Mouse (Mus musculus) lung, embryonic 16.5 days (tissue): Measurements from ENCODE around the gene Psmd9. TPM values are rescaled to one million over a fixed set of nuclear protein-coding genes. Genes with fewer than 3 reads are reported as not detected.

ENCODE experiments used
- ATAC-seq: fragments of 200-750 bp; cut with Nextera tagmentation; 2 replicates; pipeline ENCODE4 v1.8.0; 2017; ENCODE audit warnings: low read depth, mild to moderate bottlenecking, moderate library complexity
- H3K27ac ChIP-seq: fragments of 300-500 bp; sonication (generic); 2 replicates; pipeline ENCODE4 v1.5.1; 2014; ENCODE audit warnings: mild to moderate bottlenecking, control low read depth, low read length
- H3K27me3 ChIP-seq: fragments of 300-500 bp; sonication (generic); 2 replicates; pipeline ENCODE4 v1.6.1; 2014; ENCODE audit warnings: low read depth, low read length, mixed read lengths; ENCODE audit not compliant: control insufficient read depth, insufficient read depth
- H3K36me3 ChIP-seq: fragments of 300-500 bp; sonication (generic); 2 replicates; pipeline ENCODE4 v1.6.1; 2014; ENCODE audit warnings: low read length; ENCODE audit not compliant: control insufficient read depth, insufficient read depth
- H3K4me1 ChIP-seq: fragments of 300-500 bp; sonication (generic); replicated peaks from 2 replicates; pipeline ENCODE4 v1.6.1; 2014; ENCODE audit warnings: low read length, mixed read lengths; ENCODE audit not compliant: control insufficient read depth, insufficient read depth
- H3K4me2 ChIP-seq: fragments of 300-500 bp; sonication (generic); 2 replicates; pipeline ENCODE4 v1.6.1; 2014; ENCODE audit warnings: low read depth, low read length, control low read depth
- H3K4me3 ChIP-seq: fragments of 300-500 bp; sonication (generic); 2 replicates; pipeline ENCODE4 v1.5.1; 2014; ENCODE audit warnings: mild to moderate bottlenecking, low read length, control low read depth
- H3K9ac ChIP-seq: fragments of 300-500 bp; sonication (generic); 2 replicates; pipeline ENCODE4 v1.6.1; 2014; ENCODE audit warnings: low read length, control low read depth
- H3K9me3 ChIP-seq: fragments of 300-500 bp; sonication (generic); 2 replicates; pipeline ENCODE4 v1.6.1; 2016; ENCODE audit warnings: low read length; ENCODE audit not compliant: control insufficient read depth
- WGBS: fragments of 180-500 bp; shearing (Covaris S2); extraction: QIAGEN DNeasy Blood & Tissue Kit; methylation state at CpG from one replicate; pipeline ENCODE4 v1.1.7; 2014; 5-methylcytosine and 5-hydroxymethylcytosine counted together
- polyA plus RNA-seq: library from polyadenylated mRNA; unstranded; fragments of >200 nt; fragmentation: Nextera tagmentation; extraction: Ambion mirVana; gene quantifications from 2 replicates; pipeline ENCODE4 v1.2.1, GENCODE M21; 2015

The Psmd9 gene
- polyA plus RNA-seq, 1 experiment from 2014 or later: 87.0 TPM

- H3K4me1 ChIP-seq: no peaks in the 10 kb centered on the region
- no peaks in the 10 kb centered on the region for H3K9me3 ChIP-seq
- no peak for ATAC-seq
- H3K27me3 ChIP-seq: no peaks in the 10 kb centered on the region
- no peak overlapping the region for H3K4me2 ChIP-seq
- no peak overlapping the region for H3K27ac ChIP-seq
- no peak overlapping the region for H3K4me3 ChIP-seq
- no peaks in the 10 kb centered on the region for H3K36me3 ChIP-seq
- 89% methylated on average over 15 of the region's 15 CpGs for WGBS
- H3K9ac ChIP-seq: no peak overlapping the region
These were observed 11.2 kb downstream of the Psmd9 start for GRCm38 (mm10) chr5:123180390-123180789.

- no peaks in the 10 kb centered on the region for H3K27me3 ChIP-seq
- H3K4me3 ChIP-seq: no peak overlapping the region
- H3K4me1 ChIP-seq: no peaks in the 10 kb centered on the region
- no peaks in the 10 kb centered on the region for H3K9me3 ChIP-seq
- ATAC-seq: no peak
- WGBS: 81% methylated on average over 6 of the region's 6 CpGs
- H3K4me2 ChIP-seq: no peak overlapping the region
- H3K9ac ChIP-seq: no peak overlapping the region
- no peaks in the 10 kb centered on the region for H3K36me3 ChIP-seq
- H3K27ac ChIP-seq: no peak overlapping the region
These were observed 12.3 kb downstream of the Psmd9 start for GRCm38 (mm10) chr5:123181536-123181935.

- no peak within 1 kb of the TSS for H3K4me2 ChIP-seq
- no peak within 1 kb of the TSS for H3K27ac ChIP-seq
- no peaks in the 10 kb centered on the region for H3K9me3 ChIP-seq
- H3K36me3 ChIP-seq: no peaks in the 10 kb centered on the region
- no peak within 1 kb of the TSS for H3K4me3 ChIP-seq
- H3K27me3 ChIP-seq: no peaks in the 10 kb centered on the region
- 70% methylated on average over 10 of the region's 10 CpGs for WGBS
- no peaks in the 10 kb centered on the region for H3K4me1 ChIP-seq
- no peak for ATAC-seq
- no peak within 1 kb of the TSS for H3K9ac ChIP-seq
These were observed 13.4 kb downstream of the Psmd9 start, which contains the start of gene Hpd for GRCm38 (mm10) chr5:123182651-123183050. Gene Hpd, minus strand, starts transcription at chr5:123182727.

GRCm38 (mm10) chr5:123185966-123186365 is 16.8 kb downstream of the Psmd9 start:
- H3K4me3 ChIP-seq: no peak overlapping the region
- H3K9me3 ChIP-seq: no peaks in the 10 kb centered on the region
- no peak for ATAC-seq
- no peak overlapping the region for H3K4me2 ChIP-seq
- H3K27ac ChIP-seq: no peak overlapping the region
- H3K36me3 ChIP-seq: no peaks in the 10 kb centered on the region
- whole genome bisulfite sequencing: 50% methylated on average over 6 of the region's 6 CpGs
- no peak overlapping the region for H3K9ac ChIP-seq
- no peaks in the 10 kb centered on the region for H3K4me1 ChIP-seq
- no peaks in the 10 kb centered on the region for H3K27me3 ChIP-seq

GRCm38 (mm10) chr5:123187306-123187705 is 18.1 kb downstream of the Psmd9 start:
- H3K4me2 ChIP-seq: no peak overlapping the region
- no peaks in the 10 kb centered on the region for H3K36me3 ChIP-seq
- no peak overlapping the region for H3K9ac ChIP-seq
- no peak overlapping the region for H3K4me3 ChIP-seq
- no peaks in the 10 kb centered on the region for H3K27me3 ChIP-seq
- H3K4me1 ChIP-seq: no peaks in the 10 kb centered on the region
- whole genome bisulfite sequencing: 80% methylated on average over 3 of the region's 3 CpGs
- ATAC-seq: no peak
- H3K9me3 ChIP-seq: no peaks in the 10 kb centered on the region
- no peak overlapping the region for H3K27ac ChIP-seq

- H3K9ac ChIP-seq: no peak overlapping the region
- H3K9me3 ChIP-seq: no peaks in the 10 kb centered on the region
- no peak overlapping the region for H3K27ac ChIP-seq
- no peak overlapping the region for H3K4me3 ChIP-seq
- no peaks in the 10 kb centered on the region for H3K4me1 ChIP-seq
- 48% methylated on average over 3 of the region's 3 CpGs for WGBS
- ATAC-seq: no peak
- no peaks in the 10 kb centered on the region for H3K36me3 ChIP-seq
- no peak overlapping the region for H3K4me2 ChIP-seq
- no peaks in the 10 kb centered on the region for H3K27me3 ChIP-seq
These were observed 21.7 kb downstream of the Psmd9 start for GRCm38 (mm10) chr5:123190912-123191311.

- no peak for ATAC-seq
- H3K36me3 ChIP-seq: no peaks in the 10 kb centered on the region
- WGBS: 62% methylated on average over 6 of the region's 6 CpGs
- no peak overlapping the region for H3K4me3 ChIP-seq
- no peak overlapping the region for H3K27ac ChIP-seq
- H3K27me3 ChIP-seq: no peaks in the 10 kb centered on the region
- H3K9ac ChIP-seq: no peak overlapping the region
- H3K4me2 ChIP-seq: no peak overlapping the region
- no peaks in the 10 kb centered on the region for H3K4me1 ChIP-seq
- H3K9me3 ChIP-seq: no peaks in the 10 kb centered on the region
These were observed 22.2 kb downstream of the Psmd9 start for GRCm38 (mm10) chr5:123191427-123191826.

- H3K4me2 ChIP-seq: no peak overlapping the region
- no peak for ATAC-seq
- H3K27me3 ChIP-seq: no peaks in the 10 kb centered on the region
These were observed 23.5 kb downstream of the Psmd9 start for GRCm38 (mm10) chr5:123192606-123193150.

GRCm38 (mm10) chr5:123193436-123193835 is 24.2 kb downstream of the Psmd9 start:
- no peak overlapping the region for H3K4me2 ChIP-seq
- no peak overlapping the region for H3K4me3 ChIP-seq
- H3K9ac ChIP-seq: no peak overlapping the region
- H3K9me3 ChIP-seq: no peaks in the 10 kb centered on the region
- 73% methylated on average over 5 of the region's 5 CpGs for WGBS
- no peaks in the 10 kb centered on the region for H3K36me3 ChIP-seq
- H3K27me3 ChIP-seq: no peaks in the 10 kb centered on the region
- no peak overlapping the region for H3K27ac ChIP-seq
- no peaks in the 10 kb centered on the region for H3K4me1 ChIP-seq
- ATAC-seq: no peak

More at GRCm38 (mm10) chr5:123192606-123193150, 23.5 kb downstream of the Psmd9 start:
- no peak overlapping the region for H3K9ac ChIP-seq
- WGBS: 55% methylated on average over 9 of the region's 9 CpGs
- no peak overlapping the region for H3K4me3 ChIP-seq
- no peaks in the 10 kb centered on the region for H3K4me1 ChIP-seq
- no peaks in the 10 kb centered on the region for H3K36me3 ChIP-seq
- no peaks in the 10 kb centered on the region for H3K9me3 ChIP-seq
- no peak overlapping the region for H3K27ac ChIP-seq

- no peak overlapping the region for H3K27ac ChIP-seq
- H3K9me3 ChIP-seq: no peaks in the 10 kb centered on the region
- 86% methylated on average over 6 of the region's 6 CpGs for WGBS
- H3K36me3 ChIP-seq: no peaks in the 10 kb centered on the region
- H3K4me3 ChIP-seq: no peak overlapping the region
- H3K4me1 ChIP-seq: no peaks in the 10 kb centered on the region
- no peaks in the 10 kb centered on the region for H3K27me3 ChIP-seq
- no peak overlapping the region for H3K9ac ChIP-seq
- no peak for ATAC-seq
- no peak overlapping the region for H3K4me2 ChIP-seq
These were observed 25.6 kb downstream of the Psmd9 start for GRCm38 (mm10) chr5:123194856-123195255.
